Mouse (Mus musculus) yolk sac, embryonic 10.5 days (tissue): ENCODE measurements around the gene Nprl3.
"Not testable (repeated sequence)": the region's sequence is repeated elsewhere in the genome, so short reads cannot be mapped to it uniquely, and the experiment has no call there.

Experiments
- DNase-seq: peaks from one replicate; pipeline ENCODE4 v3.0.0-alpha.2; 2017; ENCODE audit warnings: low spot score

Gene Nprl3

DNA sequence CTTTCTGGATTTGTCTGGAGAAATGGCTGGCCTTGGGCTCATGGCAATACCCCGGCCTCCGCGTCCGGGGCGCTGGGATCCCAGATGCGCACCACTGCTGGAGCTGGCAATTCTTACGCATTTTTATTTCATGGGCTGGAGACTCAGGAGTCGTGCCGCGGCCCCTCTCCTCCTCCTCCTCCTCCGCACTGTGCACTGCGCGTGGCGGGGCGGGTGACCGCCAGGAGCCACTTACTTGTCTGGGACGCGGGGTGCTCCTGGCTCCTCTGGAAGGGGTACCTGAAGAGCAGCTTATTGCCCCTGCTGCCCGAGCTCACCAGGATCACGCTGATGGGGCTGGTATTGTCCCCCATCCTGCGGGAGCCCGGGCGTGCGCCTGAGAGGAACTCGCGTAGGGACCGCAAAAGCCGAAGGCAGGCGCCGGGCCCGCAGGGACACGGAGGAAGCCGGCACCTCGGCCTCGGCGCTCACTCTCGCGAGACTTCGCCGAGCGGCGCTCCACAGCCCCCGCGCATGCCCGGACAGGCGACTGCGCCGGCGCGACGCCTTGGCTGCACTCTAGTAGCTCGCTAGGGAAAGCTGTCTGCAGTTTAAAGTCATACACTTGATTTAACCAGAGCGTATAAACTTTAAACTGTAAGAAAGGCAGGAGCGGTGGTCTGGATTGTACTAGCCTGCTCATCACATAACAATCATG, at the start of gene Nprl3:
Nprl3 (minus strand) TSS at position 520 of the 697 bp plus-strand sequence.
- DNase-seq, result peak; percentile 93

GRCm38 (mm10) chr11:32316009-32316408, 48.5 kb upstream of the Nprl3 start:
- no peak for DNase-seq

GRCm38 (mm10) chr11:32309928-32310327, 42.4 kb upstream of the Nprl3 start:
- no peak for DNase-seq

GRCm38 (mm10) chr11:32309446-32309845, 41.9 kb upstream of the Nprl3 start:
- DNase-seq, result no peak

- no peak for DNase-seq
These were observed 39.5 kb upstream of the Nprl3 start for GRCm38 (mm10) chr11:32307006-32307405.

- DNase-seq, result no peak
These were observed 35.9 kb upstream of the Nprl3 start for GRCm38 (mm10) chr11:32303455-32303854.

DNA sequence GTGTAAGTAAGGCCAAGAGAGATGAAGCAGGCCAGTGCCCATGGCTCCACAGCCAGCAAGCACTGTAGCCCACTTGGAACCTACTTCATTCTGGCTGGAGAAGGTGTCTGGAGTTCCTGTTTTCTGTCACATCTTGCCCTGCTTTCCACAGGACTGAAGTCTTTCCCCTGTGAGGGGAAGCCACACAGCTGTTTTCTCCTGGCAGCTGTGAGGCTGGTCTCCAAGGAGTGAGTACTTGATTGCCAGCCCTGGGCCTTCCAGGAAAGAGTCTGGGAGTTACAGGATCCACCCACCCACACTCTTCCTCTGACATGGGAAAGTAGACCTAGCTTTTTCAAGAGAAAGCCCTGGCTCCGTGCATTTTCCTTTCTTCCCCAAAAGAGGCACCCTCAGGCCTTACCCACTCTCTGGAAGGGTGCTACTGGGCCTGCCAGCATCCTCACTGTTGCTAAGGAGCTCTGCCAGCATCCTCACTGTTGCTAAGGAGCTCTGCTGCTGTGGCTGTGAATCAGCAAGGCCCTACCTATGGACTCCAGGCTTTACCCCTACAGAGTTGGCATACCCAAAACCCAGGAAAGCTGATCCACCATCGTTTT, 35.4 kb upstream of the Nprl3 start:
- no peak for DNase-seq

DNA sequence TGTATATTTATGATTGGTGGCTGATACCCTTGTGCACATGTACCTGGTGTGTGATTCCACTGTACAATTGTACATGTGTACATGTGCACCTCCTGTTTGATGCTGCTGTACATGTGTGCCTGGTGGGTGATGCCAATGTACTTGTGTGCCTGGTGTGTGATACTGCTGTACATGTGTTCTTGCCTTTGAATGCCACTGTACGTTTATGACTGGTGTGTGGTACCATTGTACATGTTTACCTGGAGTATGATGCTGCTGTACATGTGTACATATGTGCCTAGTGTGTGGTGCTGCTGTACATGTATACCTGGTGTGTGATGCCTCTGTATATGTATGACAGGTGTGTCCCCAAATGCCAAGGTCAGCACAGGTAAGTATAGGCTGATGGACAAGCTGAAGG, 34.0 kb upstream of the Nprl3 start:
- no peak for DNase-seq

DNA sequence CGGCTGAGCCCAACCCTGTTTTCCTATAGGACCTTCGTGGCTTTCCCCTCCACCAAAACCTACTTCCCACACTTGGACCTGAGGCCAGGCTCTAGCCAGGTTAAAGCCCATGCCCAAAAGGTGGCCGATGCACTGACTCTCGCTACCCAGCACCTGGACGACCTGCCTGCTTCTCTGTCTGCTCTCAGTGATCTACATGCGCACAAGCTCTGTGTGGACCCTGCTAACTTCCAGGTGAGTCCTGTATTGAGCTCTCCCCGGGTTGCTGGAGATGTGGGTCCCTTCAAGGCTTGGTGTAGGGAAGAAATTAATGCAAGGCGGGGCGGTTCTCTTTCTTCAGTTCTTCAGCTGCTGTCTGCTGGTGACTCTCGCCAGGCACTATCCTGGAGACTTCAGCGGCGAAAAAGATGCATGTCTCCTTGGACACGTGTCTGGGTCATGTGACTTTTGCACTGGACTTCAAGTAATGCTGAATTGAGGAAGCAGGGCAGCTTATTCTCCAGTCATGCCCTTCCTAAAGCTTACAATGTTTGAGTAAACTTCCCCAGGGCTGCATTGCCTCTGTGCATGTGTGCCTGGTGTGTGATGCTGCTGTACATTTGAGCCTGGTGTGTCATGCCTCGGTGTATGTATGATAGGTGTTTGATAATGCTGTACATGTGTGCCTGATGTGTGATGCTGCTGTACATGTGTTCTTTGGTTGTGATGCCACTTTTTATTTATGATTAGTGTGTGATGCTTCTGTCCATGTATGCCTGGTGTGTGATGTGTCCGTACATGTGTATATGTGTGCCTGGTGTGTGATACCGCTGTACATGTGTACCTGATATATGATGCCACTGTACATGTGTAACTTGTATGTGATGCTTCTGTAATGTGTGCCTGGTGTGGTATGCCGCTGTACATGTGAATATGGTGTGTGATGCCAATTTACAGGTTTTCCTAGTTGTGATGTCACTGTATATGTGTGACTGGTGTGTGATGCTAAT, 33.1 kb upstream of the Nprl3 start:
- no peak for DNase-seq

DNA sequence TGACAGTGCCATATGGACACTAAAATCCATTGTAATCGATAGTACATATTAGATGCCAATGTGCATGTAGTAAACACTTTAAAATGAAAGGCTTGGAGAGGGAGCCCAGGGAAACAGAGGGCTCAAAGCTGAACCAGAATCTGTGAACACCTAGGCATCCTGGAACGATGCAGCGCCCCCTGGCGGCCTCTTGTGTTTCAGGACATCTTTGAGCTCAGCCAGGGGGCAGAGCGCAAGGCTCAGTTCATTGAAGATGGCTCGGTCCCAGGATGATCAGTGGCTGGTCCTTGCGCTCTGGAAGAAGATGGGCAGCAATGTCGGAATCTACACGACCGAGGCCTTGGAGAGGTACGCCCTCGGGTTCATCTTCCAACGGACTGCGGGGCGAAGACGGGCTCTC, 32.4 kb upstream of the Nprl3 start, which contains the start of gene Hbq1a:
Hbq1a (plus strand) TSS at position 205 of the 400 bp plus-strand sequence.
- DNase-seq, result not testable (repeated sequence)

- no peak for DNase-seq
These were observed 31.0 kb upstream of the Nprl3 start for GRCm38 (mm10) chr11:32298532-32298918.

- no peak for DNase-seq
These were observed 30.5 kb upstream of the Nprl3 start for GRCm38 (mm10) chr11:32297866-32298531.

GRCm38 (mm10) chr11:32297417-32297816, 29.9 kb upstream of the Nprl3 start:
- DNase-seq, result not testable (repeated sequence)

GRCm38 (mm10) chr11:32296203-32296602, 28.7 kb upstream of the Nprl3 start, which contains the start of gene Hba-a2:
Gene Hba-a2 (plus strand): TSS chr11:32296489.
- not testable (repeated sequence) for DNase-seq

DNA sequence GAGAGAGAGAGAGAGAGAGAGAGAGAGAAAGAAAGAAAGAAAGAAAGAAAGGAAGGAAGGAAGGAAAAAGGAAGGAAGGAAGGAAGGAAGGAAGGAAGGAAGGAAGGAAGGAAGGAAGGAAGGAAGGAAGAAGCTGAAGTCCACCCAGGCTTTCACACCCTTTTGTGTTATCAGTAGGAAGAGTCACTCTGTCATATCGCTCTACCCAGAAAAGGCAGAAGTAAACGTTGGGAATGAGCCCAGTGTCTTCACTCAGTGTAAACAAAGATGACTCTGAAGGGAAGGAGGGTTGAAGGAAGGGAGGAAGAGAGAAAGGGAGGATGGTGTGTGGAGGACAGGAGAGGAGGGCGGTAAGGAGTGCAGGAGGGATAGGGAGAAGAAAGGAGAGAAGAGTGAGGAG, 26.0 kb upstream of the Nprl3 start:
- DNase-seq, result not testable (repeated sequence)

DNA sequence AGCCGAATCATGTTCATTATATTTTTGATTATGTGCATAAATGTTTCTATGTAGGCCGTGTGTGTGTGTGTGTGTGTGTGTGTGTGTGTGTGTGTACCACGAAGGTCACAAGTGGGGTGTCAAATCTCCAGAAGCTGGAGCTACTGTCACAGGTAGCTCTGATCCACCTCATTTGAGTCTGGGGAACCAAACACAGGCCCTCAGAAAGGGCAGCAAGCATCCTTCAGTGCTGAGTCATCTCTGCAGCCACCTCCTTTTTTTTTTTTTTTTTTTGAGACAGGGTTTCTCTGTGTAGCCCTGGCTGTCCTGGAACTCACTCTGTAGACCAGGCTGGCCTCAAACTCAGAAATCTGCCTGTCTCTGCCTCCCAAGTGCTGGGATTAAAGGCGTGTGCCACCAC, 25.3 kb upstream of the Nprl3 start:
- DNase-seq, result not testable (repeated sequence)

DNA sequence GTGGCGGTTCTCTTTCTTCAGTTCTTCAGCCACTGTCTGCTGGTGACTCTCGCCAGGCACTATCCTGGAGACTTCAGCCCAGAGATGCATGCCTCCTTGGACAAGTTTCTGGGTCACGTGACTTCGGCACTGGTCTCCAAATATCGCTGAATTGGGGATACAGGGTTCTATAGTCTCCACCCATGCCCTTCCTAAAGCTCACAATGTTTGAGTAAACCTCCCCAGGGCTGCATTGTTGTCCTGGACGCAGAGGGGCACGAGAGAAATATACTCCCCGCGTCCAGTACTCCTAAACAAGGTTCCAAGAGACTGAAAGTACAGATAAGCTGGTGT, 20.0 kb upstream of the Nprl3 start:
- no peak for DNase-seq

DNA sequence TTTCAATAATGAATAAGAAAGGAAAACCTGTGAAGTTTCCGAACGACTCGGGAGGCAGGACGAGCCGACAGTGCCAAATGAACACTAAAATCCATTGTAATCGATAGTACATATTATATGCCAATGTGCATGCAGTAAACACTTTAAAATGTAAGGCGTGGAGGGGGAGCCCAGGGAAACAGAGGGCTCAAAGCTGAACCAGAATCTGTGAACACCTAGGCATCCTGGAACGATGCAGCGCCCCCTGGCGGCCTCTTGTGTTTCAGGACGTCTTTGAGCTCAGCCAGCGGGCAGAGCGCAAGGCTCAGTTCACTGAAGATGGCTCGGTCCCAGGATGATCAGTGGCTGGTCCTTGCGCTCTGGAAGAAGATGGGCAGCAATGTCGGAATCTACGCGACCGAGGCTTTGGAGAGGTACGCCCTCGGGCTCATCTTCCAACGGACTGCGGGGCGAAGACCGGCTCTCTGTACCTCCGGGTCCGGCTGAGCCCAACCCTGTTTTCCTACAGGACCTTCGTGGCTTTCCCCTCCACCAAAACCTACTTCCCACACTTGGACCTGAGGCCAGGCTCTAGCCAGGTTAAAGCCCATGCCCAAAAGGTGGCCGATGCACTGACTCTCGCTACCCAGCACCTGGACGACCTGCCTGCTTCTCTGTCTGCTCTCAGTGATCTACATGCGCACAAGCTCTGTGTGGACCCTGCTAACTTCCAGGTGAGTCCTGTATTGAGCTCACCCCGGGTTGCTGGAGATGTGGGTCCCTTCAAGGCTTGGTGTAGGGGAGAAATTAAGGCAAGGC, 19.4 kb upstream of the Nprl3 start, which contains the start of gene Hbq1b:
Hbq1b (plus strand) TSS at position 271 of the 798 bp plus-strand sequence.
- not testable (repeated sequence) for DNase-seq

GRCm38 (mm10) chr11:32285887-32286286, 18.4 kb upstream of the Nprl3 start:
- DNase-seq, result not testable (repeated sequence)

- DNase-seq, result no peak
These were observed 17.7 kb upstream of the Nprl3 start for GRCm38 (mm10) chr11:32285031-32285775.
